Mouse (Mus musculus) small intestine, adult 2 months (tissue): Measurements from ENCODE around the gene Xpo6. TPM values are rescaled to one million over a fixed set of nuclear protein-coding genes. Genes with fewer than 3 reads are reported as not detected.
A peak's percentile ranks its signal among the peaks of the same experiment; 100 is the strongest.

Source experiments
- H3K27ac ChIP-seq: fragments of 200-500 bp; 2 replicates; pipeline ENCODE4 v1.5.1; 2012; ENCODE audit warnings: low read depth, low read length, control low read depth, inconsistent platforms; ENCODE audit not compliant: insufficient read depth
- H3K27me3 ChIP-seq: fragments of 200-500 bp; 2 replicates; pipeline ENCODE4 v1.6.1; 2012; ENCODE audit warnings: mild to moderate bottlenecking, moderate library complexity, low read length, inconsistent platforms; ENCODE audit not compliant: control insufficient read depth, insufficient read depth
- H3K36me3 ChIP-seq: fragments of 200-500 bp; 2 replicates; pipeline ENCODE4 v1.6.1; 2012; ENCODE audit warnings: mild to moderate bottlenecking, low read length, control low read depth, inconsistent platforms; ENCODE audit not compliant: control insufficient read depth, insufficient read depth
- H3K4me1 ChIP-seq: fragments of 200-500 bp; 2 replicates; pipeline ENCODE4 v1.6.1; 2012; ENCODE audit warnings: low read length, inconsistent platforms, mixed read lengths; ENCODE audit not compliant: control insufficient read depth, insufficient read depth, insufficient read length
- H3K4me3 ChIP-seq: fragments of 200-500 bp; 2 replicates; pipeline ENCODE4 v1.5.1; 2012; ENCODE audit warnings: low read depth, mild to moderate bottlenecking, control low read depth, inconsistent platforms, low read length, moderate library complexity
- CTCF ChIP-seq: fragments of 200-500 bp; IDR thresholded peaks from 2 replicates; pipeline ENCODE4 v1.5.1; 2012; ENCODE audit warnings: low read depth, mild to moderate bottlenecking, control low read depth, inconsistent platforms, low read length, moderate library complexity, mixed read lengths; ENCODE audit not compliant: insufficient replicate concordance, insufficient read length; ENCODE audit errors: extremely low read depth
- POLR2A ChIP-seq: fragments of 200-500 bp; IDR thresholded peaks from 2 replicates; pipeline ENCODE4 v1.6.1; 2012; ENCODE audit warnings: low read depth, mild to moderate bottlenecking, control low read depth, inconsistent platforms, low read length, moderate library complexity
- WGBS: fragments of 180-500 bp; shearing (Covaris S2); methylation state at CpG from one replicate; pipeline ENCODE4 v1.1.7; 2018; 5-methylcytosine and 5-hydroxymethylcytosine counted together
- polyA plus RNA-seq: library from polyadenylated mRNA; depleted of rRNA; stranded (reverse); fragments of >200 nt; gene quantifications from 2 replicates; pipeline ENCODE4 v1.2.3, GENCODE M21; 2012

The Xpo6 gene
- polyA plus RNA-seq, 1 experiment = 145 TPM

GRCm38 (mm10) chr7:126199691-126200102 lies 604 bp downstream of the Xpo6 start:
- peak overlapping the region; percentile 90 for H3K4me3 ChIP-seq
- 0 out of 2 replicates have a peak overlapping the region, but pooled peaks have one; percentile 10 for H3K27ac ChIP-seq
- no peaks in the 10 kb centered on the region for H3K36me3 ChIP-seq
- no peak for TF ChIP-seq CTCF
- no peak for TF ChIP-seq POLR2A
- no peaks in the 10 kb centered on the region for H3K27me3 ChIP-seq
- H3K4me1 ChIP-seq = peaks cover 8% of the 10 kb centered on the region; the same call in 1 of the 2 replicates
- WGBS = 1% methylated on average over 27 of the region's 27 CpGs

GRCm38 (mm10) chr7:126198926-126199325 lies 1.4 kb downstream of the Xpo6 start:
- Histone ChIP-seq H3K27ac (no peak overlapping the region), H3K36me3 (no peaks in the 10 kb centered on the region), H3K4me1 (peaks cover 8% of the 10 kb centered on the region; the same call in 1 of the 2 replicates), H3K4me3 (no peak overlapping the region), H3K27me3 (no peaks in the 10 kb centered on the region)
- 9% methylated on average over 1 of the region's 1 CpGs for WGBS
- no peak for TF ChIP-seq CTCF
- TF ChIP-seq POLR2A = no peak

DNA sequence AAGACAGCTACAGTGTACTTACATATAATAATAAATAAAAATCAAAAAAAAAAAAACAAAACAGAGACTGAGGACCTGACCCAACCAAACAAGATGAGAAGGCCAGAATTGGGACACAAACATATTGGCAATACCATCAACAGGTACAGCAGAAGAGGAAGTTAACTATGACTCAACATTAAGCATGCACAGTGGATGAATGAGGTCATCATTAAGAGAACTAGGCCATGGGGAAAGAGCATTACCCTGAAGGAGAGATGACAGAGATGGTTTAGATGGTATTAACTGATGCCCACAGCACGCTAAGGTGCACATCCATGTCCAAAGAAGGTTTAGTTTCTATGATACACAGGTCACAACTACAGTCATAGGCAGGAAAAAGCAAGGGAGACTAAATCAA lies 6.1 kb downstream of the Xpo6 start:
- H3K36me3 ChIP-seq = 0 out of 2 replicates have a peak, but pooled peaks cover 3% of the 10 kb centered on the region
- WGBS = 84% methylated on average over 1 of the region's 1 CpGs
- no peak overlapping the region for H3K27ac ChIP-seq
- TF ChIP-seq CTCF (no peak), POLR2A (no peak)
- H3K4me3 ChIP-seq = no peak overlapping the region
- no peaks in the 10 kb centered on the region for H3K27me3 ChIP-seq
- peaks cover 6% of the 10 kb centered on the region; the same call in 1 of the 2 replicates for H3K4me1 ChIP-seq

DNA sequence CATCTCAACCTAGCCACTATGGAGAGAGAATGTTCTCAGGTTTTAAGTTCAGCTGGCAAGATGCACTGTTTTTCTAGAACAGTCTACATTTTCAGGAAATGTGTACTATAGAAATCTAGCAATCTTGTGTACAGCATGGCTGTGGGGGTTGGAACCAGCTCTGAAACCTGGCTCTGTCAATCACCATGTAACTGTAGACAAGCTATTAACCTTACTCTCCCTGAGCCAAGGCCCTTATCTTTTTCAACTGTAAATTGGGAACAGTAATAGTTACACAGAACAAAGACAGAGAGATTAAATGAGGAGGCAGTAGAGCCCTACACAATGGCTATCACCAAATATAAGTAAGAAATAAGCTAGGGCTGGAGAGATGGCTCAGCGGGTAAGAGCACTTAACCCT lies 8.8 kb downstream of the Xpo6 start:
- H3K4me1 ChIP-seq = peaks cover 4% of the 10 kb centered on the region; the same call in 1 of the 2 replicates
- H3K27me3 ChIP-seq = no peaks in the 10 kb centered on the region
- 0 out of 2 replicates have a peak, but pooled peaks cover 3% of the 10 kb centered on the region for H3K36me3 ChIP-seq
- H3K27ac ChIP-seq = no peak overlapping the region
- H3K4me3 ChIP-seq = no peak overlapping the region
- no peak for TF ChIP-seq POLR2A
- TF ChIP-seq CTCF = no peak
- WGBS = 81% methylated on average over 1 of the region's 1 CpGs

DNA sequence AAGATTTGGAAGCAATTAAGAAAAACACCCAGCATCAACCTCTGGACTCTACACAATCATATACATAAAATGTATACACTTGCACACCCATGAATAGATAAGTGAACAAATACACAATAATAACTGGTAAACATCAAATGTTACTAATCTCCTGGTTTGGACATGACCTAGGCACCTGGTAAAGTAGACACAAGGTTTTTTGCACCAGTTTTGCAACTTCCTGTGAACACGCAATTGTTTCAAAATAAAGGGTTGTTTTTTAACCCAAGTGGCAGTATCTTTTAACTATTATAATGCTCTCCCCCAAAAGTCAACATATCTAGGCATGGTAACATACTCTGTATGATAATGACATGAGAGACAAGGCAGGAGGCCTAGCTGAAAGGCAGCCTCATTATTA lies 10.8 kb downstream of the Xpo6 start:
- Histone ChIP-seq H3K27ac (no peak overlapping the region), H3K36me3 (0 out of 2 replicates have a peak, but pooled peaks cover 3% of the 10 kb centered on the region), H3K27me3 (no peaks in the 10 kb centered on the region), H3K4me3 (no peak overlapping the region), H3K4me1 (peaks cover 9% of the 10 kb centered on the region)
- no peak for TF ChIP-seq CTCF
- TF ChIP-seq POLR2A = no peak
- WGBS = 69% methylated on average over 1 of the region's 1 CpGs

- 0 out of 2 replicates have a peak, but pooled peaks cover 2% of the 10 kb centered on the region for H3K36me3 ChIP-seq
- no peaks in the 10 kb centered on the region for H3K27me3 ChIP-seq
- no peak overlapping the region for H3K27ac ChIP-seq
- H3K4me3 ChIP-seq = no peak overlapping the region
- TF ChIP-seq POLR2A (no peak), CTCF (no peak)
- H3K4me1 ChIP-seq = peaks cover 18% of the 10 kb centered on the region
These were observed 14.3 kb downstream of the Xpo6 start for GRCm38 (mm10) chr7:126185999-126186398.

DNA sequence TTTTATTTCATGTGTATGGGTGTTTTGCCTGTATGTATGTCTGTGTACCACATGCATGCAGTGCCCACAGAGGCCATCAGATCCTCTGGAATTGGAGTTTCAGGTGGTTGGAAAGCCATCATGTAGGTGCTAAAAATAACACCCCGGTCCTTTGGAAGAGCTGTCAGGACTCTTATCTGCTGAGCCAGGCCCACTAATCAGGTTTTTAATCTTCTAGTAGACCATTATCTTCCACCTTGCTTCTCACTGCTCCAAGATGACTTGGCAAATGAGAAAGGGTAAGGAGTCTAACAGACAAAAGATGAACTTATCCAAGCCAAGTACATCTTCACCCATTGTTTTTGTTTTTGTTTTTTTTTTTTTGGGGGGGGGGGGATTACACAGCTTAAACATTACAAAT lies 16.7 kb downstream of the Xpo6 start:
- Histone ChIP-seq H3K27ac (no peak overlapping the region), H3K4me1 (peaks cover 20% of the 10 kb centered on the region), H3K27me3 (no peaks in the 10 kb centered on the region), H3K4me3 (no peak overlapping the region), H3K36me3 (no peaks in the 10 kb centered on the region; the same call in 1 of the 2 replicates)
- whole genome bisulfite sequencing = 30% methylated on average over 1 of the region's 1 CpGs
- no peak for TF ChIP-seq POLR2A
- TF ChIP-seq CTCF = no peak
